Mouse (Mus musculus) limb, embryonic 14.5 days (tissue): ENCODE measurements around the gene Zfp541. TPM values are rescaled to one million over a fixed set of nuclear protein-coding genes. Genes with fewer than 3 reads are reported as not detected.

Experiments used
- ATAC-seq: fragments of 200-750 bp; cut with Nextera tagmentation; 2 replicates; pipeline ENCODE4 v1.8.0; 2017; ENCODE audit warnings: low read depth, moderate number of reproducible peaks, moderate TSS enrichment; ENCODE audit not compliant: low FRiP score
- DNase-seq: peaks from one replicate; pipeline ENCODE4 v3.0.0-alpha.2; 2015; ENCODE audit warnings: low spot score
- H3K27ac ChIP-seq: fragments of 300-500 bp; sonication (generic); replicated peaks from 2 replicates; pipeline ENCODE4 v1.5.1; 2014; ENCODE audit warnings: low read depth, mild to moderate bottlenecking, low read length, moderate library complexity, mixed read lengths
- H3K27me3 ChIP-seq: fragments of 300-500 bp; sonication (generic); 2 replicates; pipeline ENCODE4 v1.6.1; 2014; ENCODE audit warnings: low read length, mixed read lengths; ENCODE audit not compliant: control insufficient read depth, insufficient read depth
- H3K36me3 ChIP-seq: fragments of 300-500 bp; sonication (generic); 2 replicates; pipeline ENCODE4 v1.6.1; 2014; ENCODE audit warnings: mild to moderate bottlenecking, low read length, moderate library complexity, mixed read lengths; ENCODE audit not compliant: control insufficient read depth, insufficient read depth
- H3K4me1 ChIP-seq: fragments of 300-500 bp; sonication (generic); 2 replicates; pipeline ENCODE4 v1.6.1; 2014; ENCODE audit warnings: antibody characterized with exemption, low read length, mixed read lengths; ENCODE audit not compliant: control insufficient read depth, insufficient read depth
- H3K4me2 ChIP-seq: fragments of 300-500 bp; sonication (generic); replicated peaks from 2 replicates; pipeline ENCODE4 v1.6.1; 2014; ENCODE audit warnings: low read depth, mild to moderate bottlenecking, low read length, moderate library complexity; ENCODE audit not compliant: severe bottlenecking
- H3K4me3 ChIP-seq: fragments of 300-500 bp; sonication (generic); replicated peaks from 2 replicates; pipeline ENCODE4 v1.5.1; 2014; ENCODE audit warnings: low read length
- H3K9ac ChIP-seq: fragments of 300-500 bp; sonication (generic); 2 replicates; pipeline ENCODE4 v1.6.1; 2014; ENCODE audit warnings: mild to moderate bottlenecking, low read depth, low read length, moderate library complexity; ENCODE audit not compliant: severe bottlenecking
- H3K9me3 ChIP-seq: fragments of 300-500 bp; sonication (generic); 2 replicates; pipeline ENCODE4 v1.6.1; 2016; ENCODE audit warnings: low read length; ENCODE audit not compliant: control insufficient read depth
- POLR2A ChIP-seq: fragments of 200-500 bp; IDR thresholded peaks from 2 replicates; pipeline ENCODE4 v1.8.0; 2012; ENCODE audit warnings: inconsistent platforms, mild to moderate bottlenecking, moderate library complexity, borderline replicate concordance; ENCODE audit not compliant: insufficient read depth, insufficient read length; ENCODE audit errors: extremely low read depth
- WGBS: fragments of 180-500 bp; shearing (Covaris S2); extraction: QIAGEN DNeasy Blood & Tissue Kit; methylation state at CpG from one replicate; pipeline ENCODE4 v1.1.7; 2014; 5-methylcytosine and 5-hydroxymethylcytosine counted together
- polyA plus RNA-seq, 2 experiments: library from polyadenylated mRNA; depleted of rRNA in 1 of 2; stranded (reverse) in 1 of 2; unstranded in 1 of 2; fragments of >200 nt; fragmentation: Nextera tagmentation in 1 of 2; extraction: Ambion mirVana in 1 of 2; gene quantifications; 2 replicates each; pipeline versions ENCODE4 v1.2.1 to v1.2.3; 2012 to 2014

The Zfp541 gene
- polyA plus RNA-seq, 2 experiments = 0.17 to 0.26 TPM

DNA sequence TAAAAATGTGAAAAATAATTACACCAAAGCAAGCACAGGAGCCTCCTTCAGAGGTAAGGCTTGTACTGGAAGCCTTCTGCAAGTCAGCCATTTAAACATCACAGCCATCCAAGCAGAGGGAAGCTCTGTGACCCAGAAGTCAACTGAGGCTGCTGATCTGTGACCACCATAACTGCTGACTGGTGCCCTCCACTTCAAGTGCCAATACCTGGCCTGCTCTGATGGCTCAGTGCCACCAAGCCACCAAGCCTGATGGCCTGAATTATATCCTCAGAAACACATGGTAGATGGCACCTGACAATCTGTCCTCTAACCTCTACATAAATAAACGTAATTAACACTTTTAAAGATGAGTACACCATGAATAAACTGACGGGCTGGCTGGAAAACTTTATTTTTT, 20.4 kb upstream of the Zfp541 start:
- no peaks in the 10 kb centered on the region for H3K9me3 ChIP-seq
- H3K4me2 ChIP-seq = no peak overlapping the region
- ATAC-seq (no peak), DNase-seq (no peak)
- H3K27ac ChIP-seq = no peak overlapping the region
- WGBS = 86% methylated on average over 2 of the region's 2 CpGs
- TF ChIP-seq POLR2A = no peak
- H3K36me3 ChIP-seq = 0 out of 2 replicates have a peak, but pooled peaks cover 3% of the 10 kb centered on the region
- H3K4me1 ChIP-seq = peaks cover 27% of the 10 kb centered on the region
- no peak overlapping the region for H3K9ac ChIP-seq
- no peaks in the 10 kb centered on the region for H3K27me3 ChIP-seq
- no peak overlapping the region for H3K4me3 ChIP-seq

DNA sequence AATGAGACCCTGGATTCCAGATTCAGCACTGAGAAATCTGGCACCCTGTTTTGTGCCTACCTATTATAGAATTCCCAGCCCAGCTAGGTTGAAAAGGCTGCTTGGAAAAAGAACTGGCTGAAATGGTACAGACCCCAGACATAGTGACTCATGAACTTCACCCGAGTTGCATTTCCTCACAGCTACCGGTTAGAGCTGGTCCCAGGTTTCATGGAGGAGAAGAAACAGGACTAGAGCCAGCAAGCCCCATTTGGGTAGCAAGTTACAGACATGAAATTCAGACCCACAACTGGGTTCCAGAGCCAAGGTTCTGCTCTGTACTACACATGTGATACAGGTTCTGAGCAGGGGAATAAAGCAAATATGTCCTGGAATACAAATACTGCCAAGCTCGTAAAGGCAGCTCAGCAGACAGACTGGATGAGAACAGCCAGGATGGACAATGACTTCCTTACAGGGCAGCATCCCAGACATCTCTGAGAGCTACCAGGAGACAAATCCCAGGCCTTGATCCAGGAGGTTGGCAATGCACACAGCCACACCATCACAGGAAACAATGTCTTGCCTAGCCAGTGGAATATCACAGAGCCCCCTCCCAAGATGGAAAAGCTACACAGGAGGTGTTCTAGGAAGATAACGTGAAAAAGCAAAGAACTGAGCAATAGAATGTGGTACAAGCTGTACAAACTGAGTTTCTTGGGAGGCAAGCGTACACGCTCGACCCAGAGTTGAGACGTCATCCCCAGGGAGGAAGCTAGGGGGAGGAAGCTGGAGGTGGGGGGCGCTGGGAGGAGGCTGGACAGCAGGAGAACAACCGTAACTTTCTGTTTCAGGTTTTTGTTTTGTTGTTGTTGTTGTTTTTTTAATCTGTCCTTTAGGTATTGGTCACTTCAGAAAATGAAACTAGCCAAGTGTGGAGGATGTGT, 18.5 kb upstream of the Zfp541 start:
- no peak overlapping the region for H3K4me2 ChIP-seq
- peaks cover 27% of the 10 kb centered on the region for H3K4me1 ChIP-seq
- no peaks in the 10 kb centered on the region for H3K9me3 ChIP-seq
- no peak for DNase-seq
- 0 out of 2 replicates have a peak, but pooled peaks cover 3% of the 10 kb centered on the region for H3K36me3 ChIP-seq
- no peaks in the 10 kb centered on the region for H3K27me3 ChIP-seq
- H3K27ac ChIP-seq = no peak overlapping the region; the same call in 1 of the 2 replicates
- H3K9ac ChIP-seq = peak overlapping the region; percentile 18
- no peak overlapping the region for H3K4me3 ChIP-seq
- no peak for ATAC-seq
- 67% methylated on average over 10 of the region's 10 CpGs for WGBS
- no peak for TF ChIP-seq POLR2A

DNA sequence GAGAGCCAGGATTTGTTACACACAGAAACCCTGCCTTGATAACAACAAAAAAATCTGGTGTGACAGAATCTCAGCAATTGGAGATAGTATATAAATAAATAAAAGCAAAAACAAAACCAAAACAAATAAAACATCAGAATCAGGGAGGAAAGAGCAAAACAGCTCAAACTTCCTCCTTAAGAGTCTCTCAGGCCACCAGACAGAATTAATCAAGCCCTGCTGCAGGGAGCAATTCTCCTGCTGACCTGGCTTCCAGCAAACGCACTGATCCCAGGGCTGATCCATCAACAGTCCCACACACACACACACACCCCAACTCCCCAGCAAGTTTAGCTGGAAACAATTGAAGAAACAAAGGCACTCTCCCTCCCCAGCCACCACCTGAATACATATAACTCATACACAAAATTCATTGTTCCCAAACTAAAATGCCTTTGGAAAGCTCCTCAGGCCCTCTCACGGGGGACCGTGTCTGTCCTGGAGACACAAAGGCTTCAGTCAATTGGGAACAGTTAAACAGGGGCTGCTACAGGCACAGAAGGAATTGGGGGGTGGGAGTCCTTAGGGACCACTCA, 17.7 kb upstream of the Zfp541 start:
- TF ChIP-seq POLR2A = no peak
- no peak for DNase-seq

DNA sequence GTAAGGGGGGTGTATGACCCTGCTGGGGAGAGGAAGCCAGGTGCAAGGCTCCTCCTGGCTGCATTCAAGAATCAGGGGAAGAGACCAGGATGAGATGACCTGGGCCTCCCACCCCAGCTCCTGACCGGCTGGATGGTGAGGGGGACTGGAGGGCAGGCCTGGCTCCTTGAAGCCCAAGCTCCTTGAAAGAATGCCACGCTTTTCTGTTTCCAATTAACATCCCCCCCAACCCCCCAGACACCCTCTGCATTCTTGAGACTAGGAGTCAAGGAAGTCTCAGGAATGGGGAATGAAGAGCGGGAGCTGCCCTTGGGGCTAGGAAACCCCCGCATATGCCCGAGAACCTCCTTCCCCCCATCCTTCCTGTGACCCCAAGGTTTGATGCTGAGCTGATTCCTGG, 17.1 kb upstream of the Zfp541 start:
- H3K4me3 ChIP-seq = 0 out of 2 replicates have a peak overlapping the region, but pooled peaks have one; percentile 1
- no peak for DNase-seq

More for the DNA sequence above, 17.7 kb upstream of the Zfp541 start:
- Histone ChIP-seq H3K27me3 (no peaks in the 10 kb centered on the region), H3K9me3 (no peaks in the 10 kb centered on the region), H3K4me3 (0 out of 2 replicates have a peak overlapping the region, but pooled peaks have one; percentile 1), H3K4me1 (peaks cover 27% of the 10 kb centered on the region), H3K36me3 (0 out of 2 replicates have a peak, but pooled peaks cover 2% of the 10 kb centered on the region), H3K4me2 (peak overlapping the region; percentile 24), H3K27ac (peak overlapping the region; percentile 59), H3K9ac (peak overlapping the region; percentile 18)
- WGBS = 13% methylated on average over 3 of the region's 3 CpGs
- no peak for ATAC-seq

DNA sequence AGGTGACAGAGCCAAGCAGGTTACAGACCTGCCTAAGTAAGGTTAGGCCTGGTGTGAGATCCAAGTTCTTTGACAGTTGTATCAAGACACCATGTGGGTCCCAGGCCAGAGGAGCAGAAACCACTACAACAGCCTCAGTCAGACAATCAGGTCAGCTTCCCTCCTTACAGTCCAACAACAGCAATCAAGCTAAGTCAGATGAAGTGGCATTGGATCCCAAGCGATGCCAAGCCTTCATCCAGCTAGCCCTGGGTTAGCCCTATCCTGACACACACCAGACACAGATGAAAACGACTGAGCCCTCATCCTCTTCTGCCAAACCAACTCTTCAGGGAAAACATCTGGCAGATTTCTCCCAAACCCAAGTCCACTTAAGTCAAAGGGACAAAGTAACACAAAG, 16.1 kb upstream of the Zfp541 start:
- WGBS = 33% methylated on average over 2 of the region's 2 CpGs
- Histone ChIP-seq H3K27ac (peak overlapping the region; percentile 98; the same call in 1 of the 2 replicates), H3K9ac (peak overlapping the region; percentile 97; the same call in 1 of the 2 replicates), H3K4me2 (peak overlapping the region; percentile 87), H3K4me1 (peaks cover 41% of the 10 kb centered on the region), H3K9me3 (no peaks in the 10 kb centered on the region), H3K4me3 (peak overlapping the region; percentile 84), H3K36me3 (no peaks in the 10 kb centered on the region), H3K27me3 (no peaks in the 10 kb centered on the region)
- ATAC-seq (no peak), DNase-seq (no peak)
- TF ChIP-seq POLR2A = no peak

More for the DNA sequence above, 17.1 kb upstream of the Zfp541 start:
- Histone ChIP-seq H3K9me3 (no peaks in the 10 kb centered on the region), H3K4me2 (peak overlapping the region; percentile 24), H3K36me3 (no peaks in the 10 kb centered on the region), H3K4me1 (peaks cover 32% of the 10 kb centered on the region), H3K9ac (peak overlapping the region; percentile 18; the same call in 1 of the 2 replicates), H3K27me3 (no peaks in the 10 kb centered on the region), H3K27ac (peak overlapping the region; percentile 59)
- 5% methylated on average over 5 of the region's 5 CpGs for WGBS
- ATAC-seq = no peak
- no peak for TF ChIP-seq POLR2A
